Mouse (Mus musculus): Measurements from ENCODE around the gene Arhgef1.
"Not testable (repeated sequence)": the region's sequence is repeated elsewhere in the genome, so short reads cannot be mapped to it uniquely, and the experiment has no call there.

Arhgef1 gene

DNA sequence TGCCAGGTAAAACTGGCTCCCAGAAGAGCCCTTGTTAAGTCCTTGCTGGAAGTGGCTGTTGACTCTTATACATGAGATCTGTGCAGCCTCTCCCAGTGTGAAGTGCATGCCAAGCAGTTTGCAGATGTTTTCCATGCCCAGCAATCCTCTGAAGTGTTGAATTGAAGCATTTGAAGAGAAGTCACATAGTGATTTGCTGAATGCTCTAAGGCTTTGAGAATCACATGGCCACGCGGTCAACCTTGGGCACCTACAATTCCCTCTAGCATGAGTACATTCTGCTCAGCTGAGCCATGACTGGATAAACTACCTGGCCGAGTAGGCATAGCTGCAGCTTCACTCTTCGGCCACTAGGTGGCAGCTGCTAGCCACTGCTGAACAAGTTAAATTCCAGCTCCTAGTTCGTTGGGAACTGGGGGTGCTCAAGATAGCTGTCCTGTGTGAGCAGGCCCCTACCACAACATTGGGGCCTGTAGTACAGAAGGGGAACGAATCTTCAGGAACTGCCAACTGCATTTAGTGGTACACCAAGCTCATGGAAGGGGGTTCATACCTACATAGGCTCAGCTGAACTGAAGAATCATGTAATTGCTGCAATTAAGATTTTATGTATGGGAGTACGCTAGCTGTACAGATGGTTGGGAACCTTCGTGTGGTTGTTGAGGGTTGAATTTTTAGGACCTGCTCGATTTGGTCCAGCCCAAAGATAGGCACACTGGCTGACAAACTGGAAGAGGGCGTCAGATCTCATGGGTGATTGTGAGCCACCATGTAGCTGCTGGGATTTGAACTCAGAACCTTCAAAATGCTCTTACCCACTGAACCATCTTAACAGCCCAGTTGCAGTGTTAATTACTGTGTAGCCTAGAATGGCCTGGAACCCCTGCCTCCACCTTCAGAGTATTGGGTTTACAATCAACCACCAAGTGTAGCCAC is 12.2 kb upstream of the Arhgef1 start:
- peak; percentile 83 for DNase-seq (ENCODE audit: low read depth, low spot score)

DNA sequence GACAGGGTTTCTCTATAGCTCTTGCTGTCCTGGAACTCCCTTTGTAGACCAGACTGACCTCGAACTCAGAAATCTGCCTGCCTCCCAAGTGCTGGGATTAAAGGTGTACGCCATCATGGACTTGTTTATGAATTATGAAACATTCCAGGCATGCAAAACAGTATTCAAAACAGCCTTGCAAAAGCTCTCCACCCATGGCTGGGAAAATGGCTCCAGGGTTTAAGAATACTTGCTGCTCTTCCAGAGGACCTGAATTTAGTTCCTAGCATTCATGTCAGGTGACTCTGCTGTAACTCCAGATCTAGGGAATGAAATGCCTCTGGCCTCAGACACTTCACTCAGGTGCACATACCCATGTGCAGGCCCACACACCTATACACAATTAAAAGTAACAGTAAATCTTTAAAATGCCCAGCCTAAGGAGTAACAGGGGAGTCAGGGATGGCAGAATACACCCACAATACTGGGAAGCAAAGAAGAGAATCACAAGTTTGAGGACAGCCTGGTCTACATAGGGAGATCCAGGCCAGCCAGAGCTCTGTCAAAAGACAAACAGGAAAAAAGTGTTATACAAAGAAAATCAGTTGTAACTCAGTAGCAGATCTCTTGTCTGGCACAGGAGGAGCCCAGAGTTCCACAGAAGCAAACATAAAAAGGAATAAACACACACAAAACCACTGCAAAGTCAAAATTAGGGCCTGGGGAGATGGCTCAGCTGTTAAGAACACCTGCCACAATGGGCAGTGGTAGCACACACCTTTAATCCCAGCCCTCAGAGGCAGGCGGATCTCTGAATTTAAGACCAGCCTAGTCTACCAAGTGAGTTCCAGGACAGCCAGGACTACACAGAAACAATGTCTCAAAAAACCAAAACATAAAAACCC is 11.2 kb upstream of the Arhgef1 start:
- no peak for DNase-seq (ENCODE audit: low read depth, low spot score)

DNA sequence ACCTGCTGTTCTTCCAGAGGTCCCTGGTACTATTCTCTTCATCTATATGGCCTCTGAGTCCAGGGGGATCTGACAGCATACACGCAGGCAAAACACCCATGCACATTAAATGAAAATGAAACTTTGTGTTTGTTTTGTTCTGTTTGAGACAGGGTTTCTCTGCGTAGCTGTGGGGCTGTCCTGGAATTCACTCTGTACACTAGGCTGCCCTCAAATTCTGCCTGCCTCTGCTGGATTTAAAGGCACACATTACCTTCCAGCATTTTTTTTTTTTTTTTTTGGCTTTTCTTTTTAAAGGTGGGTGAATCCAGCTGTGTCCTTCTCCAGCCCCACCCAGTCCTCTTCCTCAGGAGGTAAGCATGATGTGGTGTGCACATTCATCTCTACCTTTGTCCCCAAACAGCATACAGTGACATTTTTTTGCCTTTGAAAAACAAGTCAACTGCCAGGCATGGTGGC is 10.6 kb upstream of the Arhgef1 start:
- DNase-seq (ENCODE audit: low read depth, low spot score), result no peak

DNA sequence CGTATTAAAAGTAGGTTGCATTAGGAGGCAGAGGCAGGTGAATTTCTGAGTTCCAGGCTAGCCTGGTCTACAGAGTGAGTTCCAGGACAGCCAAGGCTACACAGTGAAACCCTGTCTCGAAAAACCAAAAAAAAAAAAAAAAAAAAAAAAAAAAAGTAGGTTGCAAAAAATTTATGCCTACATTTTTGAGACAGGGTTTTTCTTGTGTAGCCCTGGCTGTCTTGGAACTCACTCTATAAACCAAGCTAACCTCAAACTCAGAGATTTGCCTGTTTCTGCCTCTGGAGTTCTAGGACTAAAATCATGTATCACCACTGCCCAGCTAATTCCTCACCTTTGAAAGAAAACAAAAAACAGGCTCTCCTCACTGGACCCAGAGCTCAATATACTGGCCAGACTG is 7.0 kb upstream of the Arhgef1 start:
- not testable (repeated sequence) for DNase-seq (ENCODE audit: low read depth, low spot score)

DNA sequence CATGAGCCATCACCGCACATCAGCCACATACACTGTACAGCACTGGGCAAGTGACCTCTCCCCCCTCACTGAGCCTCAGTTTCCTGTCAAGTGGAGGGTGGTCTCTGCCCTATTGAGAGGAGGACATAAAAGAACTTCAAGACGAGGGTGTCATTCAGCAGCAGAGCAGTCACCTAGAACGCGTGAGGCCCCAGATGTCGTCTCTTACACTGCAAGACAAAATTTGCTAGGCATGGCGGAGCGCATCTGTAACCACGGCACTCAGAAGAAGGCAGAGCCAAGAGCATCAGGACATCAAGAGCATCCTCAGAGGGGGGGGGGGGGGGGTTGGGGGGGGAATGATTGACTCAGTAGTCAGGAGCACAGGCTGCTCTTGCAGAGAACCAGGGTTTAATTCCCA is 6.4 kb upstream of the Arhgef1 start:
- no peak for DNase-seq (ENCODE audit: low read depth, low spot score)

- DNase-seq (ENCODE audit: low read depth, low spot score), result no peak
These were observed 5.5 kb upstream of the Arhgef1 start, which contains the start of gene Cd79a for GRCm38 (mm10) chr7:24897224-24897623. Gene Cd79a (plus strand): TSS chr7:24897381.

DNA sequence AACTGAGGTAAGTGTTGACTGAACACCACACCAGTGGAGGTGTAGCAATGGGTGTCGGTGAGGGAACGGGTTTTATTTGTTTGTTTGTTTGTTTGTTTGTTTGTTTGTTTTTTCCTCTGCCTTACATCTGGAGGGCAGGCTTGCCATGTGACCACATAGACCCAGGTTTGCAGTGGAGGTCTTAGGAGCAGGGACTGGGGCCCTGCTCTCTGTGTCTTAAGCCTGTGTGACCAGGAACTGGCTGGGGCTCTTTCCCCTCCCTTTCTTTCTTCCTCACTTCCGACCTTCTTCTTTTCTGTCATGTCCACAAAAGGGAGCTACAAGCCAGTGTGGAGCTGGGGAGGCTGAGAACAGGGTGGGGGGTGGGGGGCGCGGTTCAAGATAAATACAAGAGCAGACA is 4.8 kb upstream of the Arhgef1 start:
- no peak for DNase-seq (ENCODE audit: low read depth, low spot score)

- DNase-seq (ENCODE audit: low read depth, low spot score), result no peak
These were observed 1.6 kb upstream of the Arhgef1 start for GRCm38 (mm10) chr7:24901114-24901513.

- no peak for DNase-seq (ENCODE audit: low read depth, low spot score)
These were observed 870 bp upstream of the Arhgef1 start for GRCm38 (mm10) chr7:24901842-24902241.

- DNase-seq (ENCODE audit: low read depth, low spot score), result no peak
These were observed 465 bp upstream of the Arhgef1 start for GRCm38 (mm10) chr7:24902264-24902629.

DNA sequence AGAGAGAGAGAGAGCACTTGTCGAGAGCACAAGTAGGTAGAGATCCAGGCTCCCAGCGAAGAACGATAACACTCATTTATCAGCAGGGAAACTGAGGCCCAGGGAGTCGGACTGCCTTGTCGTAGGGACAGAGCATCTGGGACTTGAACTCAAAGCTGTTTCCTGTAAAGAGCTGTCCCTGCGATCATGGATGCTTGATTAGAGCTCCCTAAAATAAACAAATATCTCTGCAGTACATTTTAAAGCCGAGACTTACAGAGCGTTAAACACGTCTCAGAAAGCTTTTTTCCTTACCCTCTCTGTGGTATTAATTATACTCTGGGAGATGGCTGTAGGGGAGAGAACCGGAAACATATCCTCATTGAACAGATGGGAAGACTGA is 723 bp downstream of the Arhgef1 start:
- DNase-seq (ENCODE audit: low read depth, low spot score), result no peak

DNA sequence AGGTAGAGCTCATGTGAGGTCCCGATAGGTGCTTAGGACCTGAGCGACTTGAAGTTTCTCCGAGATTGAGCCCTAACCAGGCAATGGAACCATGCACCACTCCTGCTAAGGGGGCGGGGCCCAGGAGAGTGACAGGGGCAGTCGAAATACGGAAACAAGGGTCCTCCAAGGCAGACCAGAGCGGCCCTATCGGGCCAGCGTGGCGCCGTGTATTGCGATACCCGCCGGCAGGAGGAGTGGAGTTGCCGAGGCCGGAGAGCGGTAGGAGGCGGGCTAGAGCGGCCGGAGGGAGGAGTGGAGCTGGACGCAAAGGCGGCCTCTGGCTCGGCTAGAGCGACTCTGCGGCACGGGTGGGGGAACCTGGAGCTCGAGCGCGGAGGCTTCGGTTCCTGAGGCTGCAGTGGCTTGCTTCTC is 1.4 kb downstream of the Arhgef1 start:
- DNase-seq (ENCODE audit: low read depth, low spot score), result peak; percentile 97

DNA sequence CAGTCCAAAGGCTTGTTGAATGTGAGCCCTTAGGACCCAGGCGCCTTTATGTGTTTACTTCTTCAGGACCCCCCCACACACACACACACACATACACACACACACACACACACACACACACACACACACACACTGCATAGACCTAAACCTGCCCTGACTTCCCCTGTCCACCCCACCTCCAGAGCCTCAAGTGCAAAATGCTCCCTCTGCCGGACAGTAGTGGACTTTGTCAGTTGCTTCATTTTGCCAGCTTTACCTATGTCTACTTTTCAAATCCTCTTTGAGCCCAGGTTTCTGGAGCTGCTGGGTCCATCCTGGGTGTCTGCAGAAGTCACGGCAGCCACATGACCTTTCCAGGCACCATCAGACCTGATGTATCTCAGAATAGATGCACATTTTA is 2.2 kb downstream of the Arhgef1 start:
- peak; percentile 78 for DNase-seq (ENCODE audit: low read depth, low spot score)

DNA sequence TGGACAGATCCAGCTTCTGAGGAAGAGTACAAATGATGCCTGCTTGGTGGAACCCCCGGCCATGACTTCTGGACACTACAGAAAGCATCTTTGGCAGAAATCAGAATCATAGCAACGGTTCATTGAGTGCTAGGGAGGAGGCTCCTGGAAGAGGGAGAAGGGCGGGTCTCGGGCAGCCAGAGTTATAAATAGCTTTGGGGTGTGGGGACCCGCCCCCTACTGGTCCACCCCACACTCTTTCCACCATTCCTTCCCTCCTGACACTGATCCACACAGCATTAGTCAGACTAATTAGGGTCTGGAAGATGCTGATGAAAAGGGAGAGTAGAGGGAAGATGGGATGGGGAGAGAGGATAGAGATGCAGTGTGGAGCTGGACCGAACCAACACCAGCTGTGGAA is 3.8 kb downstream of the Arhgef1 start:
- DNase-seq (ENCODE audit: low read depth, low spot score), result no peak

DNA sequence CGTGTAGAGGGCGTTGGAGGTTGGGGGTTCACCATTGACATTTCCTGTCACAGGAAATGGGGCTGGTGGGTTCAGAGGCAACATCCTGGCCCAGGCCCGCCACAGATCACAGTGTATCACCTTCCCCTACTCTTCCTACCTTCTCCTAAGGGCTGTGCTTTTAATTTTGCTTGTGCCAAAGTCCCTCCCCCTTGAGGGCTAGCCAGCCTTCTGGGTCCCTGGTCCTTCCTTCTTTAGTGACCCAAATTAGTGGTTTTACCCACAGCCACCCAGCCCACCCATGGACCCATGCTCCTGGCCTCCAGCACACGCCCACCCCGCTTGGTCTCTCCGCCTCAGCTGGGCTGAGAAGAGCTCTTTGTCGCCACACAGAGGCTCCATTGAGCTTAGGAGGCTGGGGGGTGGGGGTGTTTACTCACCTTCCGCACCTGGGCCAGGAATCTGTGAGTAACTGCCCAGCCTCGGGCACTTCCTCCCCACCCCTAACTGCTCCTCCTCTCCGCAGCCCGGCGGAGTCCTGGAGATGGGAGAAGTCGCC is 4.6 kb downstream of the Arhgef1 start:
- DNase-seq (ENCODE audit: low read depth, low spot score), result no peak

GRCm38 (mm10) chr7:24912480-24912879 is 9.8 kb downstream of the Arhgef1 start:
- no peak for DNase-seq (ENCODE audit: low read depth, low spot score)

GRCm38 (mm10) chr7:24918763-24919323 is 16.1 kb downstream of the Arhgef1 start:
- no peak for DNase-seq (ENCODE audit: low read depth, low spot score)

- no peak for DNase-seq (ENCODE audit: low read depth, low spot score)
These were observed 17.0 kb downstream of the Arhgef1 start for GRCm38 (mm10) chr7:24919728-24920127.

DNA sequence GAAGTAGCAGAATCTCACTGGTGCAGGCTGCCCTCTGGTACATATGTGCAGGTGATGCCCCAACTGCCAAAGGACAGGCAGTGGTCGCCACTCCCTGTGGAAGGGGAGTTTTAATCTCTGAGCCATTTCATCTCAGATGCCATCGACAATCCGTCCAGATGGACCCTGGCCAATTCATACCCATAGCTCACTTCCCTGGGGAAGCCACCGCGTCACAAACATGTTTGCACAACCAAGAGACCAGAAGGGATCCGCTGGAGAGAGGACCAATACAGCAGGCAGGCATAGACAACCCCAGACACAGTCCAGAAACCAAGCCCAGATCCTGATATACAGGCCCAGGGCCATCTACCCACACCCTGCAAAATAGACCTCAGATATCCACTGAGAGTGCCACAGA is 27.8 kb downstream of the Arhgef1 start:
- no peak for DNase-seq (ENCODE audit: low read depth, low spot score)

GRCm38 (mm10) chr7:24931651-24932050 is 28.9 kb downstream of the Arhgef1 start:
- DNase-seq (ENCODE audit: low read depth, low spot score), result no peak

DNA sequence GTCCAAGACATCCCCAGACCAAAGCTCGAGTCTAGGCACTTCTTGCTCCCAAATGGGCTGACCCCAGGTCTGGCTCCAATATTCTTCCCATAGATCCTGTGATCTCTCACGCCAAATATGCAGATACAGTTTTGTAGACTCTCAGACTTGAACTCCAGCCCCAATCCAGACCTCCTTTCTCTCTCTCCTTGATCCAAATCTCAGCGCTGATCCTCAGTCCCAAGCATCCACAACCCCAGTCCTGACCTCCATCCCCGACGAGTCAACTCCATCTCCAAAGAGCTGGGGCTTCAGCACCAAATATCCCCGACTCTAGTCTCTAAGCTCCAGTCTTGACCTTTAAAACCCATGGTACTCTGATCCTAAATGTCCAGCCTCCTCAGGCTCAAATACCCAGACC is 40.9 kb downstream of the Arhgef1 start:
- no peak for DNase-seq (ENCODE audit: low read depth, low spot score)
